Mouse (Mus musculus) adrenal gland (tissue): ENCODE results near the gene Prdm4.

Experiments used
- intact Hi-C: fragments of 180-260 bp; cut with DNase I; formaldehyde crosslinking; loops from one replicate; pipeline ENCODE4 v1.15.1; 2025

Gene Prdm4

DNA sequence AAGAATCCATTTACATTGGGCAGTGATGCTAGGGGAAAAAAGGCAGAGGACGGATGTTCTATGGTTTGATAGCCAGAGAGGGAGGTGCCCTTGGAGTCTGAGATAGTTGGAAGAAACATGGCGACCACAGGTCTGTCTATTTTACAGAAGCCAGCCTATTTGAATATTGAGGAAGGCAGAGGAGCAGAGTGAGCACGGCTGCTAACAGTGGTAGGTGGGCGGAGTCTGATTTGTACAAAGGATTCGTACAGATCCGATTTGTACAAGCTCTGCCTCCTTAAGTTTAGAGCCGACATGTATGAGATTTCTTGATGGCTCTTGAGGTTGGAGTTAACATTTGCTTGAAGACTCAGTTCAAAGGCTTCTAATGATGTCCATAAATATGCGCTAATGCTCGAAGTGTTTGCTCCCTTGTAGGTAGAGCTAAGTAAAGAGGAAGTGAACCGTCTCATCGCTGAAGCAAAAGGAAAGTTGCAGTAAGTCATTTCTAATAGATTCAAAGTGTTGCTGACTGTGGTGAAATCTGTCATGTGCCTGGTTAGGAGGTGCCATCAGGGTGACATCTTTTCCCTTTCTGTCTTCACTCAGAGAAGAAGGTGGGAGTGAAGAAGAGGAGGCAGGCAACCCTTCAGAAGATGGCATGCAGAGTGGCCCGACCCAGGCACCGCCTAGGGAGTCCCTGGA, 42.9 kb downstream of the Prdm4 start:
- intact Hi-C loops, result no loop called here

DNA sequence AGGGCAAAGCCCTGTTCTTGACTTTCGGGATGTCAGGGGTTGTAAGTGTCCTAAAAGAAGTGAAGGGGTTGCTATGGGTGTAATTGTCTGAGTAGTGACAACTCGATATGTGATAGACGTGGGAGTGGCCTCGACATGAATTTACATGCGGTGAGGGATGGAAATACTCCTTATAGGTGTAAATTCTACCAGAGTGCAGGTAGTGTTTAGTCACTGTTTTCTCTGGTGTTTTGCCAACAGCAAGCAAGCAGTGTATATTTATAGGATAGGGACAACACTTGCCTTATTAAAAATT, 44.5 kb downstream of the Prdm4 start:
- intact Hi-C loops, result no loop called here

DNA sequence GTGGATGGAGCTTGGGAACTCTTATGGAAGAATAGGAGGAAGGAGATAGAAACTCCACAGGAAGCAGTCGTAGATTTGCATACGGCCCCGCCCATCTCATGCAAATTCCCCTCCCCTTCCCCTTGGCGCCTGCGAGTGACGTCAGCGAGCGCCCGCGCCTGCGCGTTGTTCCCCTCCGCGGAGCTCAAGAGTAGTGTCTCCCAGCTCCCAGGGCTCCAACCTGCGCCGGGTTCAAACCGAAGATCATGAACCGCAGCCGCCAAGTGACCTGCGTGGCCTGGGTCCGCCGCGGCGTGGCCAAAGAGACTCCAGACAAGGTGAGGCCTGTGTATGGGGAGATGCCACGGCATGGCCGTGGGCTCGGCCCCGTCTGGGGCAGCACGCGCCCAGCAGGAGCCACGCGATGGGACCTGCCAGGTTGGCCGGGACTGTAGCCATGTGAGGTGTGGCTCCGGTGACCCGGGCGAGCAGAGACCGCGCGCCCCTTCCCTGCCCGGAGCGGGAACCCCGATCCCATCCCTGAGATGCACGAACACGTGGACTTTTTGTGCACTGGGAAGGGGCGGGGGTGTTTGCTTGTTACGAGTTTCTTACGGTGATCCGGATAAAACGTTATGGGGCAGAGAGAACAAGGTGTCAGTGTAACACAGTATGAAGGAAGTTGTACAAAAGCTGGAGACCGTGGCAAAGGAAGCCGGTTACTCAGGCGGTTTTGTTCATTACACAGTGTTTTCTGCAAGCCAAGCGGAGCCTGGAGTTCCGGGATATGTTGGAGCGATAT, 45.1 kb downstream of the Prdm4 start:
- intact Hi-C loops, result no loop called here

DNA sequence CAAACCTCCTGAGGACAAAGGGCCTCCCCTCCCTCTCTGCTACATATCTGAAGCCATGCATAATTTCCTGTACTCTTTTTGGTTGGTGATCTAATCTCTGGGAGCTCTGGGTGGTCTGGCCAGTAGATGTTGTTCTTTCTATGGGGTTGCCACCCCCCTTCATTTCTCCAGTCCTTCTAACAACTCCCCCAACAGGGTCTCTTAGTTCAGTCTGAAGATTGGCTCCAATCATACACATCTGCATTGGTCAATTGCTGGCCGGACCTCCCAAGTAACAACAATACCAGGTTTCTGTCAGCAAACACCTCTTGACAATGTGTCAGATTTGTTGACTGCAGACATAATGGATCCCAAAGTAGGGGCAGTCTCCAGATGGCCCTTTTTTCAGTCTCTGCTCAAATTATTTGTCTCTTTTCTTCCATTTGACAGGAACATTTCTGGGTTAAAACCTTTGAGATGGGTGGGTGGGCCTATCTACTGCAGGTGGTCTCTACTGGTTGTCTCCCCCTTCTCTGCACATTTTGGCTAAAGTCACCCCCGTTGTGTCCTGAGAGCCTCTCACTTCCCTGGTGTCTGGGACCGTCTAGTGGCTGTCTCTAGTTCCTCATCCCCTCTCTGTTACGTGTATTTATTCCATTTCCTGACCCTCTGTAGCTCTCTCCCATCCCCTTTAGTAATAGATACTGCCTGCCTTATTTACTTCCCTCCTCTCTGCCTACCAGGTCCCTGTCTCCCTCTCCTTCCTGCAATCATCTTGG, 70.7 kb downstream of the Prdm4 start:
- intact Hi-C loops, result no loop called here
